Mouse (Mus musculus) ES-E14 (cell line): ENCODE data around the gene Hmgn1.

Experiments
- CHD2 ChIP-seq: IDR thresholded peaks from 2 replicates; pipeline ENCODE4 v1.6.1; 2014; ENCODE audit warnings: mild to moderate bottlenecking, low read depth, low read length, inconsistent platforms
- HCFC1 ChIP-seq: IDR thresholded peaks from 2 replicates; pipeline ENCODE4 v1.6.1; 2012; ENCODE audit warnings: low read length, inconsistent platforms, borderline replicate concordance; ENCODE audit not compliant: insufficient read depth
- MAFK ChIP-seq: IDR thresholded peaks from 2 replicates; pipeline ENCODE4 v1.6.1; 2014; ENCODE audit warnings: mild to moderate bottlenecking, low read depth, low read length, inconsistent platforms; ENCODE audit not compliant: insufficient read depth
- ZC3H11A ChIP-seq: IDR thresholded peaks from 2 replicates; pipeline ENCODE4 v1.6.1; 2012; ENCODE audit warnings: low read depth, mild to moderate bottlenecking, inconsistent platforms, low read length, borderline replicate concordance
- ZNF384 ChIP-seq: IDR thresholded peaks from 2 replicates; pipeline ENCODE4 v1.6.1; 2012; ENCODE audit warnings: low read depth, low read length, inconsistent platforms

GRCm38 (mm10) chr16:96114729-96115128 lies 12.8 kb downstream of the Hmgn1 start:
- 0 out of 2 replicates have a peak, but pooled peaks have one; percentile 25 for TF ChIP-seq ZNF384
- TF ChIP-seq HCFC1: no peak
- no peak for TF ChIP-seq CHD2
- TF ChIP-seq ZC3H11A: 0 out of 2 replicates have a peak, but pooled peaks have one; percentile 8
- TF ChIP-seq MAFK: no peak
